Mouse (Mus musculus): ENCODE measurements around the gene Plekhg5. TPM values are rescaled to one million over a fixed set of nuclear protein-coding genes. Genes with fewer than 3 reads are reported as not detected.
A peak's percentile ranks its signal among the peaks of the same experiment; 100 is the strongest.

Gene Plekhg5
- polyA plus RNA-seq, 2 experiments = 2.6 to 4.7 TPM

DNA sequence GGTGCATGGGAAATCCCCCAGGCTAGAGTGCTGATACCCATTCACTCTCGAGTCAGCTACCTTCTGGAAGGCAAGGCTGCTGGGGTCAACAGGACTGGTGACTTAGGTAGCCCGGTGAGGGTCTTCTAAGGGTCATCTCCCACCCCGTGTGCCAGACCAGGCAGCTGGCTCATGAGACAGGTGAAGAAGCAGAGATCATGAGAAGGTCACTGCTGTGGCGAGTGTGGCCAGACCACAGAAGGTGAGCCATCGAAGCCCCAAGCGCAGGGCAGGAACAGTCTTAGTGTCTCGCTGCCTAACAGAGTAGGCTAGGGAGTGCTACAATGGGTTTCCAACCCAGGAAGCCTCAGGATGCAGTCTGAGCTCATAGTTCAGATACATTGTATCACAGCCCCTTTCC, 12.3 kb downstream of the Plekhg5 start:
- no peak for ATAC-seq (ENCODE audit: insufficient read depth)
- no peak for DNase-seq (ENCODE audit: low read depth in 3 of 3, low spot score in 3 of 3)
- Histone ChIP-seq H3K4me1 (replicated peaks; ENCODE audit: control insufficient read depth in 2 of 2, insufficient read depth in 2 of 2, low read length in 1 of 2) (peaks cover 12 to 16% of the 10 kb centered on the region in 2 experiments), H3K4me3 (ENCODE audit: insufficient read depth in 1 of 2, low read depth in 2 of 2, low read length in 2 of 2) (no peak overlapping the region), H3K27ac (no peak overlapping the region), H3K9ac (replicated peaks) (no peak overlapping the region), H3K36me3 (replicated peaks; ENCODE audit: control insufficient read depth, insufficient read depth, low read depth) (no peaks in the 10 kb centered on the region), H3K27me3 (ENCODE audit: control insufficient read depth, insufficient read depth, low read length) (no peaks in the 10 kb centered on the region), H3K9me3 (ENCODE audit: control insufficient read depth, low read length) (no peaks in the 10 kb centered on the region), H3K4me2 (ENCODE audit: low read depth) (no peak overlapping the region)
- TF ChIP-seq CTCF (IDR thresholded peaks at IDR 0.05; ENCODE audit: low read depth) = no peak
- TF ChIP-seq EP300 (IDR thresholded peaks at IDR 0.05; ENCODE audit: low read depth) = no peak
- 72% methylated on average over 7 of the region's 7 CpGs for whole genome bisulfite sequencing (ENCODE audit: insufficient replicate concordance)

DNA sequence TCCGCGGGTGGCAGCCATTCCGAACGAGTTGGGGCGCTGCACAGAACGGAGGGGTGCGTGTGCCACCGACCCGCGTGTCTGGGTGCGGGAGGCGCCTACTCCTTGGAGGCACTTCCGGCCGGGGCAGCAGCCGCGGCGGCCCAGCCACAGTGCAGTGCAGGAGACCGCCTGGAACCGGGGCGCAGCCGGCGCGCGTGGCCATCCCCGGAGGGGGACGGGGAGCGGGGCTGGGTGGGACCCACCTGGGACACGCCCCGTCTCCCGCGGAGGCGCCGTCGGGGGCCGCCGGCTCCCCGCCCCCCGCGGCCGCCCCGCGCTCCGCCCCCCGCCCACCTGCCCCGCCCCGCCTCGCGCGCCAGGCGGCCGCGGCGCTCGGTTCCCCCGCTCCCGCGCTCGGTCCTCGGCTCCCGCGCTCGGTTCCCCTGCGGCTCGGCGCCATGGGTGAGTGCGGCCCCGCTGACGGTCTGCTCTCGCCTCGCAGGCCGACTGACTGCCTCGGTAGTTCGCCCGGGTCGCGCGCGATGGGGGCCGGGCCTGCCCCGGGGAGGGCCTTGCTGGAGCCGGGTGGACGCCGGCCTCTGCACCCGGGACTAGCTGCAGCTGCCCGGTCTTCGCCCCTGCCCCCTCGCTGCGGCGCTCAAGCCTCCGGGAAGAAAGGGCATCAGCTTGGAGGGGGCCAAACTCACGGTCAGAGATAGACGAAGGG, 14.4 kb downstream of the Plekhg5 start:
- Histone ChIP-seq H3K36me3 (replicated peaks; ENCODE audit: control insufficient read depth, insufficient read depth, low read depth) (no peaks in the 10 kb centered on the region), H3K27ac (peak overlapping the region; percentile 29; the same call in 1 of the 2 replicates), H3K4me1 (replicated peaks; ENCODE audit: control insufficient read depth in 2 of 2, insufficient read depth in 2 of 2, low read length in 1 of 2) (peaks cover 18 to 20% of the 10 kb centered on the region in 2 experiments), H3K4me2 (ENCODE audit: low read depth) (peak overlapping the region; percentile 93), H3K9me3 (ENCODE audit: control insufficient read depth, low read length) (no peaks in the 10 kb centered on the region), H3K4me3 (ENCODE audit: insufficient read depth in 1 of 2, low read depth in 2 of 2, low read length in 2 of 2) (peak overlapping the region; percentile 68 to 80), H3K9ac (replicated peaks) (peak overlapping the region; percentile 62), H3K27me3 (ENCODE audit: control insufficient read depth, insufficient read depth, low read length) (no peaks in the 10 kb centered on the region)
- TF ChIP-seq CTCF (IDR thresholded peaks at IDR 0.05; ENCODE audit: low read depth) (no peak), EP300 (IDR thresholded peaks at IDR 0.05; ENCODE audit: low read depth) (no peak)
- ATAC-seq (ENCODE audit: insufficient read depth) (peak; percentile 85), DNase-seq (ENCODE audit: low read depth in 3 of 3, low spot score in 3 of 3) (peak in 2 of 3 experiments; percentile 34 to 38)
- WGBS (ENCODE audit: insufficient replicate concordance) = under 1% methylated on average over 64 of the region's 92 CpGs

DNA sequence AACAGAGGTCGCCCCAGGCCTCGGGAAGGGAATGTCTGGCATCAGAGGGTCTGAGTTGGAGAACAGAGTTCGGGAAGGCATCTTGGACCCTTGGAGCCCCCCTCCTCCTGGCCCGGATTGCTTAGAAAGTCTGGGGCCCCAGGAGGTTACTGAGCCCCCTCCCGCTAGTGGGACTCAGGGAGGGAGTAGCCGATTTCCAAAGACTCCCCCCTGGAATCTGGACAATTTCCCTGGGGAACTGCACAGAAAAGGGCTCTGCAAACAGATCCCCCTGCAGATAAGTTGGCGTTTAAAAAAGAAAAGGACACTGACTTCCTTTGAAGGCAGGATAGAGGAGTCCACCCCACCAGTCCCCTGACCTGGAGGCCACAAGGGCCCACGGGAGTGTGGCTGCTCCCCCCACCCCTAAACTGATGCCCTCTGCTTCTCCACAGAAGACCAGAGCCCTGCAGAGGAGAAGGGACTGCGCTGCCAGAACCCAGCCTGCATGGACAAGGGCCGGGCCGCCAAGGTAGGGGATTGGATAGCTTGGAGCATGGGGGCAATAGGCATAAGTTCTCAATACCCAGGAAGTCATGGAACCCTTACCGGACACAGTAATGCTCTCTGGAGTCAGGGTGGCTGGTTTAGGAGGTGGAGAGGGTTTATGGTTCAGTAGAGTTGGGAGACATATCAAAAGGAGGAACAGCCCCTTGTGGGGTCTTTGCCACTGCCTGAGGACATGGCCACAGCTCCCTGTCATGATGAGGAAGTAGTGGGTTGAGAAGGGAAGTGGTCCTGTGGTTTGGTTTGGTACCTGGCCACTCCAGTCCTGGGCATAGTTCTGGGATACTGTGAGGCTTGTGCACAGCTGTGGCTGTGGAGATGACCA, 15.1 kb downstream of the Plekhg5 start:
- H3K4me3 ChIP-seq (ENCODE audit: insufficient read depth in 1 of 2, low read depth in 2 of 2, low read length in 2 of 2) = peak overlapping the region; percentile 68 to 80
- H3K36me3 ChIP-seq (replicated peaks; ENCODE audit: control insufficient read depth, insufficient read depth, low read depth) = no peaks in the 10 kb centered on the region
- H3K27ac ChIP-seq = no peak overlapping the region
- DNase-seq (ENCODE audit: low read depth in 3 of 3, low spot score in 3 of 3) = no peak
- no peaks in the 10 kb centered on the region for H3K9me3 ChIP-seq (ENCODE audit: control insufficient read depth, low read length)
- H3K9ac ChIP-seq (replicated peaks) = peak overlapping the region; percentile 62
- ATAC-seq (ENCODE audit: insufficient read depth) = no peak
- 6% methylated on average over 12 of the region's 12 CpGs for WGBS (ENCODE audit: insufficient replicate concordance)
- H3K27me3 ChIP-seq (ENCODE audit: control insufficient read depth, insufficient read depth, low read length) = no peaks in the 10 kb centered on the region
- TF ChIP-seq EP300 (IDR thresholded peaks at IDR 0.05; ENCODE audit: low read depth) (no peak), CTCF (IDR thresholded peaks at IDR 0.05; ENCODE audit: low read depth) (no peak)
- H3K4me2 ChIP-seq (ENCODE audit: low read depth) = peak overlapping the region; percentile 93
- peaks cover 26 to 28% of the 10 kb centered on the region in 2 experiments for H3K4me1 ChIP-seq (replicated peaks; ENCODE audit: control insufficient read depth in 2 of 2, insufficient read depth in 2 of 2, low read length in 1 of 2)

DNA sequence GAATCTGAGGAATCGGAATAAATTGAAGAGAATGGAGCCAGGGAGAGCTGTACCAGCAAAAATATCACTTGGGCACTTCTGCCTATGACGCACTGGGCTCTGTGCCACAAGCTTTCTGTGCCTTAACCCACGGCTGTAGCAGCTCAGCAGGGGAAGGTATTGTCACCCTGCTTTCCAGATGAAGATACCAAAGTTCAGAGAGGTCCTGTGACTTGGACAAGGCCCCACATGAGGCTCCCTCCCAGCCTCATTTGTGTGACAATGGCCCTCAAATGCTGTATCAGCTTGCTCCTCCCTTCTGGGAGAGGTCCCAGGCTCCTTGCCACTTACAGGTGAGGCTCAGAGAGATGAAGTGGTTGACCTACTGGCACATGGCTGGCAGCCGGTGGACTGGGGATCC, 15.8 kb downstream of the Plekhg5 start:
- ATAC-seq (ENCODE audit: insufficient read depth) (no peak), DNase-seq (ENCODE audit: low read depth in 3 of 3, low spot score in 3 of 3) (no peak)
- no peaks in the 10 kb centered on the region for H3K27me3 ChIP-seq (ENCODE audit: control insufficient read depth, insufficient read depth, low read length)
- no peaks in the 10 kb centered on the region for H3K36me3 ChIP-seq (replicated peaks; ENCODE audit: control insufficient read depth, insufficient read depth, low read depth)
- WGBS (ENCODE audit: insufficient replicate concordance) = 51% methylated on average over 4 of the region's 4 CpGs
- no peak overlapping the region for H3K27ac ChIP-seq
- peak overlapping the region; percentile 93 for H3K4me2 ChIP-seq (ENCODE audit: low read depth)
- H3K4me1 ChIP-seq (replicated peaks; ENCODE audit: control insufficient read depth in 2 of 2, insufficient read depth in 2 of 2, low read length in 1 of 2) = peaks cover 31 to 33% of the 10 kb centered on the region in 2 experiments
- H3K4me3 ChIP-seq (ENCODE audit: insufficient read depth in 1 of 2, low read depth in 2 of 2, low read length in 2 of 2) = peak overlapping the region in 1 of 2 experiments; percentile 68; a peak in 2 of 4 replicates
- TF ChIP-seq CTCF (IDR thresholded peaks at IDR 0.05; ENCODE audit: low read depth) (no peak), EP300 (IDR thresholded peaks at IDR 0.05; ENCODE audit: low read depth) (no peak)
- peak overlapping the region; percentile 62 for H3K9ac ChIP-seq (replicated peaks)
- no peaks in the 10 kb centered on the region for H3K9me3 ChIP-seq (ENCODE audit: control insufficient read depth, low read length)
